Mouse (Mus musculus) erythroblast, embryonic 14.5 days (primary cell): ENCODE measurements around the gene Fto. TPM values are rescaled to one million over a fixed set of nuclear protein-coding genes. Genes with fewer than 3 reads are reported as not detected.

Experiments
- H3K27me3 ChIP-seq: 2 replicates; pipeline ENCODE4 v1.6.1; 2012; ENCODE audit warnings: inconsistent platforms; ENCODE audit not compliant: control insufficient read depth
- H3K36me3 ChIP-seq: 2 replicates; pipeline ENCODE4 v1.6.1; 2012; ENCODE audit warnings: mild to moderate bottlenecking, inconsistent platforms; ENCODE audit not compliant: control insufficient read depth
- H3K4me1 ChIP-seq: 2 replicates; pipeline ENCODE4 v1.6.1; 2012; ENCODE audit warnings: inconsistent platforms; ENCODE audit not compliant: control insufficient read depth
- H3K4me3 ChIP-seq: replicated peaks from 2 replicates; pipeline ENCODE3; 2012; ENCODE audit warnings: moderate library complexity, mild to moderate bottlenecking, inconsistent platforms
- H3K9me3 ChIP-seq: 2 replicates; pipeline ENCODE4 v1.6.1; 2012; ENCODE audit warnings: low read length, inconsistent platforms, mixed read lengths; ENCODE audit not compliant: control insufficient read depth
- GATA1 ChIP-seq: IDR thresholded peaks from 2 replicates; pipeline ENCODE4 v1.6.1; 2012; ENCODE audit warnings: low read length, inconsistent platforms, mixed read lengths
- TAL1 ChIP-seq: IDR thresholded peaks from 3 replicates; pipeline ENCODE4 v1.6.1; 2012; ENCODE audit warnings: low read length, inconsistent platforms, mixed read lengths
- polyA plus RNA-seq: library from polyadenylated mRNA; stranded (reverse); fragments of >175 nt; gene quantifications from 2 replicates; pipeline ENCODE4 v1.2.3, GENCODE M21; 2012

The Fto gene
- polyA plus RNA-seq, 1 experiment = 0.33 TPM

GRCm38 (mm10) chr8:91493373-91493772, 180.0 kb downstream of the Fto start:
- Histone ChIP-seq H3K9me3 (no peaks in the 10 kb centered on the region), H3K4me1 (no peaks in the 10 kb centered on the region), H3K4me3 (no peak overlapping the region), H3K27me3 (no peaks in the 10 kb centered on the region), H3K36me3 (no peaks in the 10 kb centered on the region)
- TF ChIP-seq GATA1 = no peak
- TF ChIP-seq TAL1 = no peak

- TF ChIP-seq GATA1 (no peak), TAL1 (no peak)
- H3K9me3 ChIP-seq = no peaks in the 10 kb centered on the region
- no peak overlapping the region for H3K4me3 ChIP-seq
- no peaks in the 10 kb centered on the region for H3K36me3 ChIP-seq
- H3K4me1 ChIP-seq = peaks cover 4% of the 10 kb centered on the region; the same call in 1 of the 2 replicates
- H3K27me3 ChIP-seq = no peaks in the 10 kb centered on the region
Measured at GRCm38 (mm10) chr8:91494501-91495259, 181.4 kb downstream of the Fto start.

GRCm38 (mm10) chr8:91495260-91495601, 181.9 kb downstream of the Fto start:
- H3K4me3 ChIP-seq = no peak overlapping the region
- peaks cover 4% of the 10 kb centered on the region; the same call in 1 of the 2 replicates for H3K4me1 ChIP-seq
- no peaks in the 10 kb centered on the region for H3K27me3 ChIP-seq
- no peaks in the 10 kb centered on the region for H3K36me3 ChIP-seq
- H3K9me3 ChIP-seq = no peaks in the 10 kb centered on the region
- no peak for TF ChIP-seq TAL1
- no peak for TF ChIP-seq GATA1

- TF ChIP-seq TAL1 (no peak), GATA1 (no peak)
- no peaks in the 10 kb centered on the region for H3K9me3 ChIP-seq
- H3K4me1 ChIP-seq = peaks cover 4% of the 10 kb centered on the region; the same call in 1 of the 2 replicates
- no peaks in the 10 kb centered on the region for H3K27me3 ChIP-seq
- no peak overlapping the region for H3K4me3 ChIP-seq
- H3K36me3 ChIP-seq = no peaks in the 10 kb centered on the region
Measured at GRCm38 (mm10) chr8:91496000-91496399, 182.7 kb downstream of the Fto start.

- no peak for TF ChIP-seq TAL1
- TF ChIP-seq GATA1 = no peak
- Histone ChIP-seq H3K4me1 (peaks cover 4% of the 10 kb centered on the region; the same call in 1 of the 2 replicates), H3K36me3 (no peaks in the 10 kb centered on the region), H3K27me3 (no peaks in the 10 kb centered on the region), H3K4me3 (no peak overlapping the region), H3K9me3 (no peaks in the 10 kb centered on the region)
Measured at GRCm38 (mm10) chr8:91496936-91497335, 183.6 kb downstream of the Fto start.

GRCm38 (mm10) chr8:91498611-91499010, 185.3 kb downstream of the Fto start:
- peaks cover 4% of the 10 kb centered on the region; the same call in 1 of the 2 replicates for H3K4me1 ChIP-seq
- no peak for TF ChIP-seq TAL1
- no peak for TF ChIP-seq GATA1
- no peaks in the 10 kb centered on the region for H3K27me3 ChIP-seq
- no peaks in the 10 kb centered on the region for H3K36me3 ChIP-seq
- H3K9me3 ChIP-seq = no peaks in the 10 kb centered on the region
- H3K4me3 ChIP-seq = no peak overlapping the region

GRCm38 (mm10) chr8:91499303-91499702, 186.0 kb downstream of the Fto start:
- H3K27me3 ChIP-seq = no peaks in the 10 kb centered on the region
- H3K36me3 ChIP-seq = no peaks in the 10 kb centered on the region
- H3K4me3 ChIP-seq = no peak overlapping the region
- TF ChIP-seq GATA1 = no peak
- TF ChIP-seq TAL1 = no peak
- H3K9me3 ChIP-seq = no peaks in the 10 kb centered on the region
- peaks cover 9% of the 10 kb centered on the region for H3K4me1 ChIP-seq

- H3K27me3 ChIP-seq = no peaks in the 10 kb centered on the region
- peaks cover 32% of the 10 kb centered on the region for H3K4me1 ChIP-seq
- 0 out of 2 replicates have a peak, but pooled peaks cover 2% of the 10 kb centered on the region for H3K36me3 ChIP-seq
- TF ChIP-seq GATA1 = no peak
- no peak for TF ChIP-seq TAL1
- H3K9me3 ChIP-seq = no peaks in the 10 kb centered on the region
- H3K4me3 ChIP-seq = no peak overlapping the region
Measured at GRCm38 (mm10) chr8:91501960-91502600, 188.8 kb downstream of the Fto start.

- Histone ChIP-seq H3K27me3 (no peaks in the 10 kb centered on the region), H3K9me3 (no peaks in the 10 kb centered on the region), H3K4me1 (peaks cover 37% of the 10 kb centered on the region), H3K4me3 (no peak overlapping the region), H3K36me3 (0 out of 2 replicates have a peak, but pooled peaks cover 2% of the 10 kb centered on the region)
- TF ChIP-seq TAL1 (no peak), GATA1 (no peak)
Measured at GRCm38 (mm10) chr8:91502791-91503190, 189.5 kb downstream of the Fto start.
